Mouse (Mus musculus): ENCODE results near the gene Ric1.

DNA sequence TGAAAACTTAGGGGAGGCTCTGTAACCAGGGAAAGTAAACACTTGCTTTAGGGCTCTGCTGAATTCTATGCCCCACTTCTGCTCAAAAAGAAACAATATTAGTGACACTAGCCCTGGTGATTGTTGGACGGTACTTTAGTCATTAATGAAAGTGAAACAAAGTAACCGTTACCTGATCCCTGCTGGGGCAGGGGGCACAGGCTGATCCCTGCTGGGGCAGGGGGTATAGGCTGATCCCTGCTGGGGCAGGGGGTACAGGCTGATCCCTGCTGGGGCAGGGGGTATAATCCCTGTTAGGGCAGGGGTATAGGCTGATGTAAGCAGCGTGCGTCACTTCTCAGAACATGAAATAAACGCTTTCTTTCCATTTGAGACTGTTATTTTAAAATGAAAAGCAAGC, 119.4 kb downstream of the Ric1 start:
- TF ChIP-seq GATA1 (IDR thresholded peaks at IDR 0.05; ENCODE audit: borderline replicate concordance, low read length) = no peak
- no peak for TF ChIP-seq FLI1 (IDR thresholded peaks at IDR 0.05; ENCODE audit: low read length)
